Mouse (Mus musculus): ENCODE results near the gene Anapc15-ps. TPM values are rescaled to one million over a fixed set of nuclear protein-coding genes. Genes with fewer than 3 reads are reported as not detected.

Gene Anapc15-ps
- polyA plus RNA-seq, 1 experiment from 2014 or later = not detected

- Histone ChIP-seq H3K4me1 (replicated peaks; ENCODE audit: control insufficient read depth, insufficient read depth, low read length) (no peaks in the 10 kb centered on the region), H3K9ac (ENCODE audit: low read depth, low read length) (no peak overlapping the region), H3K27me3 (replicated peaks; ENCODE audit: control insufficient read depth, insufficient read depth, low read length) (no peaks in the 10 kb centered on the region), H3K4me2 (replicated peaks; ENCODE audit: low read depth) (no peak overlapping the region), H3K27ac (ENCODE audit: low read depth, low read length) (peak overlapping the region; percentile 4; the same call in 1 of the 2 replicates), H3K9me3 (ENCODE audit: control insufficient read depth) (no peaks in the 10 kb centered on the region), H3K36me3 (ENCODE audit: control insufficient read depth, insufficient read depth) (no peaks in the 10 kb centered on the region), H3K4me3 (ENCODE audit: low read depth, low read length) (no peak overlapping the region)
- 62% methylated on average over 4 of the region's 4 CpGs for WGBS
- ATAC-seq = no peak
- no peak for TF ChIP-seq CTCF (IDR thresholded peaks at IDR 0.05; ENCODE audit: low read depth)
These were observed 49.7 kb downstream of the Anapc15-ps start for GRCm38 (mm10) chr10:95623518-95623905.

Other genes with a start within 250 kb of the Anapc15-ps start
- 221 and 233 TPM in 2 replicates for gene Mrpl42, start 171.5 kb downstream of the Anapc15-ps start, polyA plus RNA-seq (2015; fragmentation: Nextera tagmentation; extraction: Ambion mirVana)
- gene Ube2n, start 158.3 kb downstream of the Anapc15-ps start, polyA plus RNA-seq (2015; fragmentation: Nextera tagmentation; extraction: Ambion mirVana) = 154 and 167 TPM in 2 replicates
- gene Nudt4, start 109.3 kb downstream of the Anapc15-ps start, polyA plus RNA-seq (2015; fragmentation: Nextera tagmentation; extraction: Ambion mirVana) = 105 and 107 TPM in 2 replicates
- not detected in 2 replicates for gene Gm33543, start 169.5 kb upstream of the Anapc15-ps start, polyA plus RNA-seq (2015; fragmentation: Nextera tagmentation; extraction: Ambion mirVana)

Data from intestine, postnatal 0 days (tissue).